Mouse (Mus musculus) forebrain, postnatal 0 days (tissue): ENCODE data around the gene Ift22. TPM values are rescaled to one million over a fixed set of nuclear protein-coding genes. Genes with fewer than 3 reads are reported as not detected.
A peak's percentile ranks its signal among the peaks of the same experiment; 100 is the strongest.
"Not testable (repeated sequence)": the region's sequence is repeated elsewhere in the genome, so short reads cannot be mapped to it uniquely, and the experiment has no call there.

Experiments
- ATAC-seq: fragments of 200-750 bp; cut with Nextera tagmentation; 2 replicates; pipeline ENCODE4 v1.8.0; 2017; ENCODE audit warnings: mild to moderate bottlenecking, moderate library complexity
- DNase-seq: peaks from one replicate; pipeline ENCODE4 v3.0.0-alpha.2; 2015
- H3K27ac ChIP-seq: fragments of 300-500 bp; sonication (generic); 2 replicates; pipeline ENCODE4 v1.5.1; 2014; ENCODE audit warnings: low read depth, mild to moderate bottlenecking, antibody characterized with exemption, low read length, moderate library complexity, mixed read lengths
- H3K27me3 ChIP-seq: fragments of 300-500 bp; sonication (generic); 2 replicates; pipeline ENCODE4 v1.6.1; 2014; ENCODE audit warnings: mild to moderate bottlenecking, low read length, mixed read lengths; ENCODE audit not compliant: insufficient read depth
- H3K36me3 ChIP-seq: fragments of 300-500 bp; sonication (generic); 2 replicates; pipeline ENCODE4 v1.6.1; 2014; ENCODE audit warnings: mild to moderate bottlenecking, moderate library complexity; ENCODE audit not compliant: insufficient read depth
- H3K4me1 ChIP-seq: fragments of 300-500 bp; sonication (generic); 2 replicates; pipeline ENCODE4 v1.6.1; 2014; ENCODE audit warnings: antibody characterized with exemption; ENCODE audit not compliant: insufficient read depth
- H3K4me2 ChIP-seq: fragments of 300-500 bp; sonication (generic); 2 replicates; pipeline ENCODE4 v1.6.1; 2014; ENCODE audit warnings: low read depth, mild to moderate bottlenecking, moderate library complexity
- H3K4me3 ChIP-seq: fragments of 300-500 bp; sonication (generic); 2 replicates; pipeline ENCODE4 v1.5.1; 2014; ENCODE audit warnings: low read depth, low read length, mixed read lengths
- H3K9ac ChIP-seq: fragments of 300-500 bp; sonication (generic); 2 replicates; pipeline ENCODE4 v1.6.1; 2014; ENCODE audit warnings: mild to moderate bottlenecking
- H3K9me3 ChIP-seq: fragments of 300-500 bp; sonication (generic); 2 replicates; pipeline ENCODE4 v1.6.1; 2016; ENCODE audit warnings: low read length
- CTCF ChIP-seq: sonication (generic); IDR thresholded peaks from 2 replicates; pipeline ENCODE4 v1.5.1; 2016; ENCODE audit warnings: antibody characterized with exemption, control low read depth, low read depth
- WGBS: fragments of 180-500 bp; shearing (Covaris S2); extraction: QIAGEN DNeasy Blood & Tissue Kit; methylation state at CpG from one replicate; pipeline ENCODE4 v1.1.7; 2014; 5-methylcytosine and 5-hydroxymethylcytosine counted together
- polyA plus RNA-seq: library from polyadenylated mRNA; unstranded; fragments of >200 nt; fragmentation: Nextera tagmentation; extraction: Ambion mirVana; gene quantifications from 2 replicates; pipeline ENCODE4 v1.2.1, GENCODE M21; 2015
- total RNA-seq: library from RNA; depleted of rRNA; stranded (reverse); fragments of >200 nt; gene quantifications from 2 replicates; pipeline ENCODE4 v1.2.3, GENCODE M21; 2014

Ift22 gene
- total and polyA plus RNA-seq, 2 experiments from 2014 or later: 35.9 to 134 TPM

GRCm38 (mm10) chr5:136945084-136945483, 37.1 kb downstream of the Ift22 start:
- H3K27me3 ChIP-seq: no peaks in the 10 kb centered on the region
- DNase-seq: no peak
- no peaks in the 10 kb centered on the region for H3K36me3 ChIP-seq
- no peak overlapping the region for H3K4me3 ChIP-seq
- no peak overlapping the region for H3K9ac ChIP-seq
- no peak for TF ChIP-seq CTCF
- H3K27ac ChIP-seq: no peak overlapping the region
- WGBS: 81% methylated on average over 12 of the region's 12 CpGs
- H3K4me1 ChIP-seq: no peaks in the 10 kb centered on the region
- ATAC-seq: no peak
- no peaks in the 10 kb centered on the region for H3K9me3 ChIP-seq
- H3K4me2 ChIP-seq: no peak overlapping the region

- TF ChIP-seq CTCF: no peak
- no peak for DNase-seq
These were observed 39.9 kb downstream of the Ift22 start for GRCm38 (mm10) chr5:136947874-136948273.

DNA sequence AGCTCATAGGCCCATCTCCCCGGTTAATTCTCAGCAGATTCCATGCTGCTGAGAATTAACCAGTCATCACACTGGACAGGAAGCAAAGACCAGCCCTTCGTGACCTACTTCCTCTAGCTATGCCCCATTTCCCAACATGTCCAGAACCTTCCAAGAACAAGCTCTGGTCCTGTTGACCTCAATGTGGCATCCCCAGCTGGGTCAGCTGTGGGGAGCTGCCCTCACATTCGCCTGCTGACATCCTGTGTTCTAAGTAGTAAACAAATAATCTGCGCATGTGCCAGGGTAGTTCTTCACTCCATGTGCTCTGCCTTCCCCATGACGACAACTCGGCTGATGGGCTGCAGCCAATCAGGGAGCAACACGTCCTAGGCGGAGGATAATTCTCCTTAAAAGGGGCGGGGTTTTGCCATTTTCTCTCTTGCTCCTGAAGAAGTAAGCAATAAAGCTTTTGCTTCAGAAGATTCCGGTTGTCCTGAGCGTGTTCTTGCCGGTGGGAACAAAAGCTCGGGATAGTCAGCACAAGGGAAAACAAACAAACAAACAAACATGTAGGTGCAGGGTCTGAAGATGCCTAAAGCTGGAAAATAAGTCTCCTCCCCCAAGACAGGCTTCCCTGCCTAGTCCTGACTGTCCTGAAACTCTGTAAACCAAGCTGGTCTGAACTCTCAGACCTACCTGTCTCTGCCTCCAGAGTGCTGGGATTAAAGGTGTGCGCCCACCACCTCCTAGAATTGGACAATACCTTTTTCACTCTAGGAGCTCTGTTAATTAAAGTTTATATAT, 41.8 kb downstream of the Ift22 start:
- not testable (repeated sequence) for H3K4me1 ChIP-seq, H3K27me3 ChIP-seq, H3K9ac ChIP-seq, ATAC-seq, H3K9me3 ChIP-seq, DNase-seq, H3K27ac ChIP-seq, H3K36me3 ChIP-seq, H3K4me3 ChIP-seq, H3K4me2 ChIP-seq
- WGBS: 83% methylated on average over 14 of the region's 14 CpGs

More at GRCm38 (mm10) chr5:136947874-136948273, 39.9 kb downstream of the Ift22 start:
- Histone ChIP-seq H3K4me2 (no peak overlapping the region), H3K27me3 (no peaks in the 10 kb centered on the region), H3K4me3 (no peak overlapping the region), H3K9me3 (no peaks in the 10 kb centered on the region), H3K27ac (no peak overlapping the region), H3K36me3 (no peaks in the 10 kb centered on the region), H3K4me1 (no peaks in the 10 kb centered on the region), H3K9ac (no peak overlapping the region)
- no peak for ATAC-seq

GRCm38 (mm10) chr5:136950521-136950920, 42.6 kb downstream of the Ift22 start:
- H3K27ac ChIP-seq: no peak overlapping the region
- H3K9ac ChIP-seq: no peak overlapping the region
- peaks cover 9% of the 10 kb centered on the region for H3K4me1 ChIP-seq
- no peak for TF ChIP-seq CTCF
- ATAC-seq: no peak
- 88% methylated on average over 6 of the region's 6 CpGs for WGBS
- peaks cover 2% of the 10 kb centered on the region; the same call in 1 of the 2 replicates for H3K36me3 ChIP-seq
- no peaks in the 10 kb centered on the region for H3K9me3 ChIP-seq
- H3K27me3 ChIP-seq: no peaks in the 10 kb centered on the region
- DNase-seq: no peak
- H3K4me3 ChIP-seq: no peak overlapping the region
- H3K4me2 ChIP-seq: no peak overlapping the region

GRCm38 (mm10) chr5:136952153-136952552, 44.2 kb downstream of the Ift22 start:
- H3K9ac ChIP-seq: no peak overlapping the region
- 84% methylated on average over 4 of the region's 4 CpGs for WGBS
- H3K9me3 ChIP-seq: no peaks in the 10 kb centered on the region
- H3K27me3 ChIP-seq: no peaks in the 10 kb centered on the region
- peaks cover 9% of the 10 kb centered on the region for H3K4me1 ChIP-seq
- H3K4me2 ChIP-seq: no peak overlapping the region
- H3K27ac ChIP-seq: no peak overlapping the region
- ATAC-seq (no peak), DNase-seq (no peak)
- no peak for TF ChIP-seq CTCF
- peaks cover 4% of the 10 kb centered on the region for H3K36me3 ChIP-seq
- H3K4me3 ChIP-seq: no peak overlapping the region

DNA sequence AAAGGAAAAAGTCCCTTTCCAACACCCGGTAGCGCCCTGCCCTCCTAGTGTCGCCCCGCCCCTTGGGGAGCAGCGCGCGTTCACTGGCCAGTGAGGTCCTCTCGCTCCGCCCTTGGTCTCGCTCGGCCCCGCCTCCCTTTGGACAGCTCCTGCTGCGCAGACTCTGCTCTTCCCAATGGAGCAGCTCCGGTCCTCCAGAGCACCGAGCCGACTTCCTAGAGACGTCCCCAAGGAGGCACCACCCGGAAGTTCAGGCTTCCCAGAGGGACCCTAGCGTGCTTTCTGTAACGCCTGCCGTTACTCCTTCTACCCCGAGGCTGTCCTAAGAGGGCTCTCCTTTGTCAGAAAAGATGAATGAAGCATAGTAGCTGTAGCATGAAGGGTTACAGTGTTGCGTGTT, 45.1 kb downstream of the Ift22 start, which contains the start of gene Fis1:
Fis1 (plus strand) TSS at position 261 of the 400 bp plus-strand sequence.
- peak; percentile 36 for TF ChIP-seq CTCF
- ATAC-seq: peak; percentile 100
- 2% methylated on average over 23 of the region's 23 CpGs for WGBS

DNA sequence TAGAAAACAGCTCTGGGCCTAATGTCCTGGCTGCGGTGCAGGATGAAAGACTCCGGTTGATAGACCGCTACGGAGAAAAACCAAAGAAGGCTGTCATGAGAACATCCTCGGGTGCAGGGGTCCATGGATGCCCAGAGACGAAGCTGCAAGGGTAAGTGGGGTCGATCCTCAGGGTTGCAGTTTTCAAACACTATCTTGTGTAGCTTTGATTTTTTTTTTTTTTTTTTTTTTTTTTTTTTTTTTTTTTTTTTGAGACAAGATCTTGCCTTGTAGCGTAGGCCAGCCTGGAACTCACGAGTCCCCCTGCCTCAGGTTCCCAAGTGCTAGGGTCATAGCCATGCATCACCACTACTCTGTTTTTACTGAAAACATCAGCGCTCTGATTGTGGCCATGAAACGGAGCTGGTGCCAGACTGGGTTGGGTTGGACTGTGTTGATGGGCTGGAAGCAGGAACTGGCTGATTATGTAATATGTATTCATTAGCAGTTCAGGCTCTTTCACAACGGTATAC, 45.5 kb downstream of the Ift22 start:
- ATAC-seq: no peak

More for the DNA sequence above, 45.1 kb downstream of the Ift22 start, which contains the start of gene Fis1:
- peak within 1 kb of the TSS; percentile 65 for H3K4me2 ChIP-seq
- H3K27ac ChIP-seq: peak within 1 kb of the TSS; percentile 72
- DNase-seq: peak; percentile 97
- H3K27me3 ChIP-seq: no peaks in the 10 kb centered on the region
- peaks cover 9% of the 10 kb centered on the region for H3K4me1 ChIP-seq
- H3K9me3 ChIP-seq: no peaks in the 10 kb centered on the region
- H3K9ac ChIP-seq: peak within 1 kb of the TSS; percentile 62
- H3K36me3 ChIP-seq: peaks cover 4% of the 10 kb centered on the region
- peak within 1 kb of the TSS; percentile 53 for H3K4me3 ChIP-seq

More for the DNA sequence above, 45.5 kb downstream of the Ift22 start:
- Histone ChIP-seq H3K9ac (peak overlapping the region; percentile 62), H3K27ac (peak overlapping the region; percentile 72), H3K4me2 (peak overlapping the region; percentile 65), H3K4me3 (peak overlapping the region; percentile 53), H3K36me3 (peaks cover 4% of the 10 kb centered on the region), H3K9me3 (no peaks in the 10 kb centered on the region), H3K4me1 (peaks cover 9% of the 10 kb centered on the region), H3K27me3 (no peaks in the 10 kb centered on the region)
- WGBS: under 1% methylated on average over 12 of the region's 12 CpGs
- DNase-seq: peak; percentile 58
- TF ChIP-seq CTCF: no peak
